Mouse (Mus musculus): Measurements from ENCODE around the gene 2610001J05Rik.

Gene 2610001J05Rik

DNA sequence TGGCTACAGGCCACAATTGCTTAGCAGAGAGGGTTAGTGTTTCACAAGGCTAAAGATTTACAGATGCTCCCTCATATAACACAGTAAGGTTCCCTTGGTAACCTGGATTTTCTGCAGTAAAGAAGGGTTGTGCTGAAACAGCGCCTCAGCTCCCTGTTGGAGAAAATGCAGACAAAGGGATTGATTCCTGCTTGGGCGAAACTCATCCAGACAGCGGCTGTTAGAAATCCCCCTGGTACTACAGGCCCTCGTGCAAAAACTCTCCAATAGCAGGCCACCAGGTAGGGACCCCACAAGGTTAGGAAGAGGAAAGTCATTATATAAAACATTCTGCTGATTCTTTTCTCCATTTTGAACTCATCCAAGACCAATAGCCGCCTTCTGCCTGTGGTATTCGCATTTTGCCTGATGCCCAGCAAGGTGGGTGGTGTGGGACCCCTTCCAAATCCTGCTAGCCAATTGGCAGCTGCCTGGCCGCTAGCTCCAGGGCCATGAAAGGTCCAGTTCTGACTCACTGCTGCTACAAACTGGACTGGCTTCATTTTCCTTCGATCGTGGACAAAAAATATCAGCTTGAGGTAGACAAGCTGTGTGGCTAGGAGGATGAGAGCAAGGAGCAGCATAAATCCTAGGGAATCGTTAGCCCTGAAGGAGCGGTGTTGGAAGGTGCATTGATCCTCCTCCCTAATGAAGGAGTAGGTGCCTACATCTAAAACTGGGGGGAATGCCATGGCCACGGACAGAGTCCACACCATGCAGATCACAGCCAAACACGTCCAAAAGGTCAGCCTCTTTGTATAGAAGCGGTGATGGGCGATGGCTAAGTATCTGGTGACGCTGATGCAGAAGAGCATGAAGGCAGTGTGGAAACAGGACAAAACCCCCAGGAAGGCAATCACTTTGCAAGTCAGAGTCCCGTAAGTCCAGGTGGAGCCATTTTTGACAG lies 35.3 kb downstream of the 2610001J05Rik start:
- peak in 1 of 2 experiments; percentile 40 for DNase-seq (ENCODE audit: low spot score in 2 of 2)

DNA sequence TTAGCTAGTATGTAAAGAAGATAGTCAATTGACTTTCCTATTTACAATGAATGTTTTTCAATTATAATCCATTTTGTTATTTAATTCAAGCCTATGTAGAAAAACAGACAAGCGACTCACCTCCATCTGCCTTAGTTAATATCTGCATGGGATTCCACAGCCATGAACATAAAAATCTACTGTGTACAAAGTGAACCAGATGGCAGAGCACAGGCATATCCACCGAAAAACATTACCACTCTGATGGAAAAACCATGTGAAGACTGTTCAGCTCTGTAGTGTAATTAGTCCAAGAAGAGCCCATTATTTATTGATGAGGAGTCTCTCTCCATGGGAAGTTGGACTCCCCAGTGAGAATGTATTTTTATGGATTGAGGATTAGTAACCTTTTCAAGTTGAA lies 38.5 kb downstream of the 2610001J05Rik start:
- DNase-seq (ENCODE audit: low spot score in 2 of 2) = no peak

DNA sequence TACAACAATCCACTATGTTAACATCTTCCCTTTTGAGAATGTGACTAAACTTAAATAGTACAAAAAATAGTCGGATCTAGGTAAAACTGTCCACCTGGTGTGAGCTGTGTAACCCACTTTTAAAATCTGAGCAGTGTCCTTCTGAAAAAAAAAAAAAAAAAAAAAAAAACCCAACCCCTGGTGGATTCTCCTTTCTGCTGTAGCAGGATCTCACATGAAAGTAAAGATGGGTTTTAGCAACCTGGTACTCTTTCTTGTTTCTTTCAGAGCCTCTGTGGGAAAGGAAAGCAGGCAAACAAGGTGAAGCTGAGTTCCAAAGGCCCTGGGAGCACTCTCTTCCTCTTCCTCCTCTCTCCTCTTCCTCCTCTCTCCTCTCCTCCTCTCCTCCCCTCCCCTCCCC lies 42.4 kb downstream of the 2610001J05Rik start:
- DNase-seq (ENCODE audit: low spot score in 2 of 2) = no peak

All from left cerebral cortex, adult 9 months (tissue).